Mouse (Mus musculus): ENCODE measurements around the gene Cd300e.
"Not testable (repeated sequence)": the region's sequence is repeated elsewhere in the genome, so short reads cannot be mapped to it uniquely, and the experiment has no call there.

The Cd300e gene

GRCm38 (mm10) chr11:115082196-115082595 lies 20.2 kb upstream of the Cd300e start:
- DNase-seq (ENCODE audit: low spot score in 2 of 2): no peak

- no peak for DNase-seq (ENCODE audit: low spot score in 2 of 2)
Observed at GRCm38 (mm10) chr11:115081373-115081772, 19.4 kb upstream of the Cd300e start.

DNA sequence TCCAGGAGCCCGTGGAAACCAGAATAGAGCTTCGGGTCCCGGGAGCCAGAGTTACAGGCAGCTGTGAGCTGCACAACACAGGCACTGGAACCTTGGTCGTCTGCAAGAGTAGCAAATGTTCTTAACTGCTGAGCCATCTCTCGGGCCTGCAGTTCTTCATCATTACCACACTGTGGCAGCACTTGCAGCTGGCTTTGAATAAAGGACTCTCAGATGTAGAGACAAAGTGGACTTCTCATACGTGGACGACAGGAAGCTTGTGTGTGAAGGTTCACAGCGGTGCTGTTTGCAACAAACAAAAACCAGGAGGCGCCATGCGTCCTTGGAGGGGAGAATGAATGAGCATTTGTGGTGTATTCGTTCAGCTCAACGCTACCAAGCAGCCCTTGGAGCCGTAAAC lies 18.9 kb upstream of the Cd300e start:
- DNase-seq (ENCODE audit: low spot score in 2 of 2): peak; percentile 24 to 29

GRCm38 (mm10) chr11:115078680-115079079 lies 16.7 kb upstream of the Cd300e start:
- DNase-seq (ENCODE audit: low spot score in 2 of 2): no peak

DNA sequence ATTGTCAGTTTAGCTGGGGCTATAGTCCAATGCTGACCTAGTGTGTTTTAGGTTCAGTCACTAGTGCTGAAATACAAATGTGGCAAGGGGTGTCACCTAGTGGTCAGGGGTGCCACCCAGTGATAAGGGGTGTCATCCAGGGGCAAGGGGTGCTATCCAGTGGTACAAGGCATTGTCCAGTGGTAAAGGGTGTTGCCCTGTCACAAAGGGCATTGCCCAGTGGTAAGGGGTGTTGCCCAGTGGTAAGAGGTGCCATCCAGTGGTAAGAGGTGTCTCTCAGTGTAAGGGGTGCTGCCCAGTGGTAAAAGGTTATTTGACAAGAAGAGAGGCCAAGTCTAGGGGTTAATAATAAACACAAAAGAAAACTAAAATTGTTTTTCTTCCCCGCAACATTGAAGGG lies 15.5 kb upstream of the Cd300e start:
- DNase-seq (ENCODE audit: low spot score in 2 of 2): no peak

DNA sequence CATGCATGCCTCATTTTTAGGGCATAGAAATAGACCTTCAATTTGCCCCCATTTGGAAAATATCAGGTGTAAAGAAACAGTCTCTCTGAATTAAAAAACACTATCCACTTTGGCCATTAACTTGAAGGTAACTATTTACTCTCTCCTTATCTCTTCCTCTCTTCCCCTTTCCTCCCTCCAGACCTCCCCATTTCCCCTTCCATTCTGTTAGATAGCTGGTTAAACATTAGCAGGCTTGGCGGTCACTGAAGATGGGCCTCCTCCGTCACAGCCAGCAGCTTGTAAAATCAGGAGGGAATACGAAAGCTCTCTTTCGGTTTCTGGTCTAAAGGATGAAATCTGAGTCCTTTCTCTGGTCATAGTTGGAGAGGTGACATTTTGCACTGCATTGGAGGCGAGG lies 13.9 kb upstream of the Cd300e start:
- no peak for DNase-seq (ENCODE audit: low spot score in 2 of 2)

DNA sequence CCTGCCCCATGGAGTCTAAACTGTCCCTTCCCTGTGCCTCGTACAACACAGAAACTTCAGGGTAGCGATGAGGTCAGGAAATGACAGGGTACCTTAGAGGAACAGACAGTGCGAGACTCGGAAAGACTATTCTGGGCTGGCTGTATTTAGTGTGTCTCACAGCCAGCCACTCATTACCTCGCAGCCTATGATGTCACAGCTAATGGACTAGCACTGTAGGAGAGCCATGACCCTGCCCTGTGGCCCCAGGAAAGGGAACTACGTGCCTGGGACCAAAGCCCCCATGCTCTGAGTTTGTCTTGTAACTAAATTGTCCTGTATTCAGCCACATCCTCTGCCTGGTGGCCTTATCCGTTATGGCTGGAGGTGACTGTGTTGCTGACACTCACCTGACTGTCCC lies 13.4 kb upstream of the Cd300e start:
- no peak for DNase-seq (ENCODE audit: low spot score in 2 of 2)

DNA sequence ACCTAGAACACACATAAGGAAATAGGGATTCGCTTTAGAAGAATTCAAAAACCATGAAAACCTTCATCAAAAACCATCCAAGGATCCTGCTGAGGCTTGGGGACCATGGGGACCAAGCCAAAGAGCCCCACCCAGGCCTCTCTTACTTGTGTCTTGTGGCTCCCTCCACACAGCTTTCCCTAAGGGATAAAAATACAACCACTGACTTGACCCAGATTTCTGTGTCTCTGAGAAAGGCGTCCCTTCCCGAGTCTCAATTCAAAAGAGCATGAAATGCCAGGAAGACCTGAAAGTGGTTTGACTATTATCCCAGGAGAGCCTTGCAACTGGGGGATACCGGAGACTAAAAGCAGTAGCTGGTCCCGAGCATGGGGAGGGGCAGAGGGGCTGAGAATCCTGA lies 11.0 kb upstream of the Cd300e start:
- no peak for DNase-seq (ENCODE audit: low spot score in 2 of 2)

DNA sequence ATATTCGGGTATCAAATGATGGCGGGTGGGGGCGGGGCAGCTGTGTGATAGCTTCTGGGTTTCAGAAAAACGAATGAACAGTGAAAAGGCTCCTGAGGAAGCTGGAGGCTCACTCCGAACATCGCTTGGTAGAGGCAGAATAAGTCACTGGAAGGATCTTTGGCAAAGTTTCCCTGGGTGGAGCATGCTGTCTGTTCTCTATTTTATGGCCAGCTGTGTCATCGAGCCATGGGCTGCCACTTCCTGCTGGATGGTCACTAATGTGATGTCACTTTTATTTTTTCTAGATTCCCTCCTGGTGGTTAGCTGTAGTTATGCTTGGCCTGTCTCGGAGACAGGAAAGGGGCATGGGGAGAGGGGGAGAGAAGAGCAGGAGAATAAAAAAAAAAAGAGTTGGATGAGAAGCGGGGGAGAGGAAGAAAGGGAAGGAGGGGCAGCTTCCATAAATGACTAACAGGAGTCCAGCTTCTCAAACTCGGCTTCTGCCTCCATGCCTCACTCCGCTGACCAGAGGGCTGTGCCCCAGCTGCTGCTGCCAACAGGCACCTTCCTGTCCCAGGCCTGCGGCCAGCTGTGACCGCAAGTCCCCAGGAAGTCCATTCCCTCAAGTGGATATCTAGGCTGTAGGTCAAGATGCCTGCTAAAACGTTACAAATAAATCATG lies 9.8 kb upstream of the Cd300e start:
- DNase-seq (ENCODE audit: low spot score in 2 of 2): no peak

- DNase-seq (ENCODE audit: low spot score in 2 of 2): no peak
Observed at GRCm38 (mm10) chr11:115071015-115071551, 9.1 kb upstream of the Cd300e start.

GRCm38 (mm10) chr11:115066768-115067167 lies 4.8 kb upstream of the Cd300e start:
- DNase-seq (ENCODE audit: low spot score in 2 of 2): no peak

DNA sequence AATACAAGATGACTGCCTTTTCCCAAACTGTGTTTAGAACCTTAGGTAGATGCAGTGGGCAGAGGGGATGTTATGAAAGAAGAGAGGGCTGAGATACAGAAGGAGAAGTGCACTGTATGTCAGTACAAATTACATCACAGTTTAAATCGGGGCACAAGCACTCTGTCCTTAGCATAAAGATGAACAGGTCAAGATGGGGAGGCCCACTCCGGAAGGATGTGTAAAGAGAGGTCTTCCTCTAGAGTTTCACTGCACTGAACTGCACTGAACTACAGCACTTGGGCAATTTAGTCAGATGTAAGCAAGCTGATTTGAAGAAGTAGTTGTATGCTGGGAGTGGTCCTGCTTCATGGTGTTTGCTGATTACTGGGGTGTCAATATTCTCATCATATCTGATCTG lies 2.2 kb downstream of the Cd300e start:
- DNase-seq (ENCODE audit: low spot score in 2 of 2): no peak

DNA sequence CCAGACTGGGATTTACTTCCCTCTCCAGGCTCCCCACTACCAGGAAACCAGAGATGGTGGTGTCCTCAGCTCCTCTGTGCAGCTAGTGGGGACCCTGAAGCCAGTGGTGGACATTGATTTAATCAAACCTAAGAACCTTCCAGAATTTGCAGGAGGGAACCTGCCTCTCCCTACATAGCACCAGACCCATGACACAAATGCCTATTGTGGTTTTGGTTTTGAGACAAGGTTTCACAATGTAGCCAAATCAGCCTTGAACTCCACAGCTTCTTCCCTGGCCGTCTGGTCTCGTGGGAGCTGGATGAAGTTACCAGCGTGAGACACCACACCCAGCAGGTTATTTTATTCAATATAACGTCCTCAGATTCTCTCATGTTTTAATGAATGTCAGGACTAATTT lies 3.3 kb downstream of the Cd300e start:
- DNase-seq (ENCODE audit: low spot score in 2 of 2): no peak

GRCm38 (mm10) chr11:115054537-115054936 lies 7.4 kb downstream of the Cd300e start:
- DNase-seq (ENCODE audit: low spot score in 2 of 2): no peak

- DNase-seq (ENCODE audit: low spot score in 2 of 2): no peak
Observed at GRCm38 (mm10) chr11:115052991-115053390, 9.0 kb downstream of the Cd300e start.

- DNase-seq (ENCODE audit: low spot score in 2 of 2): no peak
Observed at GRCm38 (mm10) chr11:115052206-115052605, 9.8 kb downstream of the Cd300e start.

- no peak for DNase-seq (ENCODE audit: low spot score in 2 of 2)
Observed at GRCm38 (mm10) chr11:115049282-115049895, 12.6 kb downstream of the Cd300e start.

DNA sequence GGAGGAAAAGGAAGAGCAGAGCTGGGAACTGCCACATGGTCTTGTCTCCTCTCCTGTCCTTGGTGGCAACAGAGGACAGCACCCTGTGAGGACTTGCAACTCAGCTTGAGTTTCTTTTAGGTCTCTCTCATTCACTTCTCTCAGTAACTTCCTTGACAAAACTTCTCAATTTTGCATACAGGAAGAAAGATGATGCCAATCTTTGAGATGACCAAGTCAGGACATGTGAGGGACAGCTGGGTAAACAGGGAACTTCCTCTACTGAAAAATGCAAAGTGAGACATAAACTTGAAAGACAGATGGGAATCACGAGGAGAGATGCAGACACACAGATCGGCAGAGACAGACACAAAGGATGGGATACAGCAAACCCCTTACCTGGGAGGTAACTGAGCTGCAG lies 13.7 kb downstream of the Cd300e start, which contains the start of gene Cd300ld3:
Gene Cd300ld3, minus strand, starts transcription at position 151 of the 400 bp plus-strand sequence.
- DNase-seq (ENCODE audit: low spot score in 2 of 2): no peak

DNA sequence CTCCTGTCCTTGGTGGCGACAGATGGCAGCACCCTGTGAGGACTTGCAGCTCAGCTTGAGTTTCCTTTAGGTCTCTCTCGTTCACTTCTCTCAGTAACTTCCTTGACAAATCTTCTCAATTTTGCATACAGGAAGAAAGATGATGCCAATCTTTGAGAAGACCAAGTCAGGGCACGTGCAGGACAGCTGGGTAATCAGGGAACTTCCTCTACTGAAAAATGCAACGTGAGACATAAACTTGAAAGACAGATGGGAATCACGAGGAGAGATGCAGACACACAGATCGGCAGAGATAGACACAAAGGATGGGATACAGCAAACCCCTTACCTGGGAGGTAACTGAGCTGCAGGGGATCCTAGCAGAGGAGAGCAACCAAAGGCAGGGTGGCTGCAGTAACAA lies 24.3 kb downstream of the Cd300e start, which contains the start of gene Cd300ld5:
Gene Cd300ld5, minus strand, starts transcription at position 101 of the 400 bp plus-strand sequence.
- DNase-seq (ENCODE audit: low spot score in 2 of 2): not testable (repeated sequence)

- not testable (repeated sequence) for DNase-seq (ENCODE audit: low spot score in 2 of 2)
Observed at GRCm38 (mm10) chr11:115026912-115027311, 35.1 kb downstream of the Cd300e start, which contains the start of gene Cd300ld4. Cd300ld4 (minus strand) TSS chr11:115027012.

GRCm38 (mm10) chr11:115016093-115016492 lies 45.9 kb downstream of the Cd300e start, which contains the start of gene Cd300ld2:
Cd300ld2 (minus strand) TSS chr11:115016193.
- not testable (repeated sequence) for DNase-seq (ENCODE audit: low spot score in 2 of 2)

DNA sequence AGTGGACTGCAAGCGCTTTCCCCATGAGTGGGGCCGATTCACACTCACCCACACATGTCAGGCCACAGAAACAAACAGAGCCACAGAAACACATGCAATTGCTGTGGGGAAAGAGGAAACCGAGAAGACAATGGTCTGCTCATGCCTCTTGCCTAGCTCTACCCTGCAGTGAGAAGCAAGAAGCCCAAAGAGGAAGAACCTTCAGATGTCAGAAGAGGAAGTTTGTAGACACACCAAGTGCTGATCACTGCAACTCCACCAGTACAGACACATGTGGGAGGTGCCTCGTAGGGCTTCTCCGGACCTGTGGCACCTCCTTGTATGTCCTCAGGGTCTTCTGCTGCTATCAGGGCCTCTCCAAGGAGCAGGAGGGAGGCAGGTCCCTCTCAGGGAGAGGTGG lies 57.9 kb downstream of the Cd300e start:
- no peak for DNase-seq (ENCODE audit: low spot score in 2 of 2)

Measured in right cerebral cortex, postnatal 36 days (tissue).